Mouse (Mus musculus): Measurements from ENCODE around the gene Tmem87b. TPM values are rescaled to one million over a fixed set of nuclear protein-coding genes. Genes with fewer than 3 reads are reported as not detected.

Gene Tmem87b
- total and polyA plus RNA-seq, 3 experiments = 1.4 to 20.3 (median 13.7) TPM

DNA sequence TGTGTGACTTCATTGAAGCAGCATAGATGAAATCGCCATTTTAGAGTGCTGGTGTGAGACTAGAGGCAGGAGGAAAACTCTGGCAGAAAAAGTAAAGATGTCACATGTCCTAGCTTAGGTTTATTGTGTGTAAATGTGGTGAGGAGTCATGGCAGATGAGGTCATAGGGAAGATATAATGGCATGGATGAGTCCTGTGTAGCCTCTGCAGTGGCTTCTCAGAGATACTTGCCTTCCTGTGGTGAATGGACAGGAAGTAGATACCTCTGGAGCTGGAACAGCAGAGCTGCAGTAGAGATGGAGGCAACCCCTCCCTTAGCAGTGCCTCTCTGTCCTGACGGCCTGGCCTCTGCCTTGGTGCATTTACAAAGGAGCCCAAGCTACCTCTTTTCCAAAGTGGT is 21.6 kb downstream of the Tmem87b start:
- H3K4me1 ChIP-seq (ENCODE audit: insufficient read depth, low read depth, low read length) = no peaks in the 10 kb centered on the region
- ATAC-seq (ENCODE audit: extremely low read depth, insufficient number of reproducible peaks, low FRiP score, poor library complexity, severe bottlenecking) = no peak

DNA sequence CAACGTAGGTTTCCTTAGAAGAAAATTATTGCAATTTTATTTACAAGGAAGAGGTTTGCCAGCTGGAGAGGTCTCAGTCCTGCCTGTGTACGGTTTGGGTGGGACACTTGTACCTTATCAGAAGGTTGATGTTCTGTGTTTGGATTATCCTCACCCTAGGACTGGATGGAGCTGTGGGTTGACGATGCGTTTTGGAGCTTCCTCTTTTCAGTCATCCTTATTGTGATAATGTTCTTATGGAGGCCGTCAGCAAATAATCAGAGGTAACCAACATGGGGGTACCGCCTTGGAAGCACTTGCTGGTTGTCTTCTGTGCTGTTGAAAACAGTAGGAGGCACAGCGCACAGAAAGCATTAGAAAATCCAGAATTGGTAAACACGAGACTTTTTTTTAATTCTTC is 24.5 kb downstream of the Tmem87b start:
- H3K4me1 ChIP-seq (ENCODE audit: insufficient read depth, low read depth, low read length) = no peaks in the 10 kb centered on the region
- TF ChIP-seq GATA2 (IDR thresholded peaks at IDR 0.05; ENCODE audit: borderline replicate concordance, low read depth, low read length) (no peak), CTCF (IDR thresholded peaks at IDR 0.05; ENCODE audit: low read depth, low read length) (no peak), GATA1 (IDR thresholded peaks at IDR 0.05; ENCODE audit: borderline replicate concordance, low read length) (no peak), TAL1 (conservative IDR thresholded peaks at IDR 0.05; ENCODE audit: low read depth, low read length) (no peak), POLR2AphosphoS5 (IDR thresholded peaks at IDR 0.05; ENCODE audit: insufficient replicate concordance, low read depth, low read length) (no peak)
- no peak for DNase-seq (ENCODE audit: low spot score)
- no peak overlapping the region for H3K4me3 ChIP-seq (ENCODE audit: low read depth, low read length)
- peaks cover 58% of the 10 kb centered on the region for H3K36me3 ChIP-seq (replicated peaks)
- no peak for ATAC-seq (ENCODE audit: extremely low read depth, insufficient number of reproducible peaks, low FRiP score, poor library complexity, severe bottlenecking)
- no peaks in the 10 kb centered on the region for H3K9me3 ChIP-seq (replicated peaks)
- no peaks in the 10 kb centered on the region for H3K27me3 ChIP-seq (ENCODE audit: insufficient read depth, low read length)

More for the DNA sequence above, 21.6 kb downstream of the Tmem87b start:
- H3K4me3 ChIP-seq (ENCODE audit: low read depth, low read length) = no peak overlapping the region
- DNase-seq (ENCODE audit: low spot score) = no peak
- H3K27me3 ChIP-seq (ENCODE audit: insufficient read depth, low read length) = no peaks in the 10 kb centered on the region
- H3K36me3 ChIP-seq (replicated peaks) = peaks cover 61% of the 10 kb centered on the region
- no peak for TF ChIP-seq GATA1 (IDR thresholded peaks at IDR 0.05; ENCODE audit: borderline replicate concordance, low read length)
- TF ChIP-seq GATA2 (IDR thresholded peaks at IDR 0.05; ENCODE audit: borderline replicate concordance, low read depth, low read length) = no peak
- TF ChIP-seq TAL1 (conservative IDR thresholded peaks at IDR 0.05; ENCODE audit: low read depth, low read length) = no peak
- TF ChIP-seq CTCF (IDR thresholded peaks at IDR 0.05; ENCODE audit: low read depth, low read length) = no peak
- no peak for TF ChIP-seq POLR2AphosphoS5 (IDR thresholded peaks at IDR 0.05; ENCODE audit: insufficient replicate concordance, low read depth, low read length)
- no peaks in the 10 kb centered on the region for H3K9me3 ChIP-seq (replicated peaks)

DNA sequence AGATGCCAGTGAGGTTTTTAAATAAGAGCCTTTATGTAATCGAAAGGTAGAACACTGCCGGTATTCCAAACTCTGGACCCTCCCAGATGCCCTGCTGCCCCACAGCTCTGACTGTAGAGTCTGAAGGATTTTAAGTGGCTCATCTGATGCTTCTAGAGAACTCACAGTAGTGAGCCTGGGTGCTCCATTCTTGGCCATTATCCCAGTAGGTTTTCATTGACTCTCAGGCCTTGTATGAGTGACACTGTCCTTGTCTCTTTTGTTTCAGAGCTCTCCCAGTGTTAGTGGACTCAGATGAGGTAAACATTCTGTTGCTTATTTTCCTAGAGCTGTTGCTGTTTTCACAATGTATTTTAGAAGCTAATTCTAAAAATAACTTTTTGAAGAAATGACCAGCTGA is 32.1 kb downstream of the Tmem87b start:
- Histone ChIP-seq H3K9me3 (replicated peaks) (no peaks in the 10 kb centered on the region), H3K36me3 (replicated peaks) (peaks cover 69% of the 10 kb centered on the region), H3K27me3 (ENCODE audit: insufficient read depth, low read length) (no peaks in the 10 kb centered on the region), H3K4me3 (ENCODE audit: low read depth, low read length) (no peak overlapping the region), H3K4me1 (ENCODE audit: insufficient read depth, low read depth, low read length) (no peaks in the 10 kb centered on the region; the same call in 1 of the 2 replicates)
- TF ChIP-seq CTCF (IDR thresholded peaks at IDR 0.05; ENCODE audit: low read depth, low read length) = no peak
- no peak for TF ChIP-seq POLR2AphosphoS5 (IDR thresholded peaks at IDR 0.05; ENCODE audit: insufficient replicate concordance, low read depth, low read length)
- TF ChIP-seq GATA1 (IDR thresholded peaks at IDR 0.05; ENCODE audit: borderline replicate concordance, low read length) = no peak
- no peak for TF ChIP-seq GATA2 (IDR thresholded peaks at IDR 0.05; ENCODE audit: borderline replicate concordance, low read depth, low read length)
- TF ChIP-seq TAL1 (conservative IDR thresholded peaks at IDR 0.05; ENCODE audit: low read depth, low read length) = no peak
- DNase-seq (ENCODE audit: low spot score) (no peak), ATAC-seq (ENCODE audit: extremely low read depth, insufficient number of reproducible peaks, low FRiP score, poor library complexity, severe bottlenecking) (no peak)

DNA sequence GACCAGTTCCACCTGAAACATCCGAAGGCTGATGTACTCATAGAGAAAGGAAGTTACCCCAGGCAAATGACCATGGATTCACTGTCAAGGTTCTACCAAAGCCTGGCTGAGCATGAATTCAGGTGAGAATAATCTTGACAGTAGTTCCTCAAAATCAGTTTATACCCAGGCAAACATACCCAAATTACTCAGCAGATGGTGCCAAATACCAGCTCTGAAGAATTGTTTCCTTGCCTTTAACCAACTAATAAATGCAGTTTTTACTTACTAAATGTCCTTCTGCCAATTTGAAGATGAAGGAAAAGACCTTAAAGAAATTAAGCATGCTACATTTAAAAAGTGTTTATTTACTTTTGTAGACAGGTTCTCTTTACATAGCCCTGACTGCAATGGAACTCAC is 38.8 kb downstream of the Tmem87b start:
- no peak for TF ChIP-seq TAL1 (conservative IDR thresholded peaks at IDR 0.05; ENCODE audit: low read depth, low read length)
- ATAC-seq (ENCODE audit: extremely low read depth, insufficient number of reproducible peaks, low FRiP score, poor library complexity, severe bottlenecking) (no peak), DNase-seq (ENCODE audit: low spot score) (no peak)
- Histone ChIP-seq H3K9me3 (replicated peaks) (no peaks in the 10 kb centered on the region), H3K36me3 (replicated peaks) (peaks cover 20% of the 10 kb centered on the region), H3K27me3 (ENCODE audit: insufficient read depth, low read length) (peaks cover 6% of the 10 kb centered on the region; the same call in 1 of the 2 replicates), H3K4me1 (ENCODE audit: insufficient read depth, low read depth, low read length) (no peaks in the 10 kb centered on the region), H3K4me3 (ENCODE audit: low read depth, low read length) (no peak overlapping the region)

DNA sequence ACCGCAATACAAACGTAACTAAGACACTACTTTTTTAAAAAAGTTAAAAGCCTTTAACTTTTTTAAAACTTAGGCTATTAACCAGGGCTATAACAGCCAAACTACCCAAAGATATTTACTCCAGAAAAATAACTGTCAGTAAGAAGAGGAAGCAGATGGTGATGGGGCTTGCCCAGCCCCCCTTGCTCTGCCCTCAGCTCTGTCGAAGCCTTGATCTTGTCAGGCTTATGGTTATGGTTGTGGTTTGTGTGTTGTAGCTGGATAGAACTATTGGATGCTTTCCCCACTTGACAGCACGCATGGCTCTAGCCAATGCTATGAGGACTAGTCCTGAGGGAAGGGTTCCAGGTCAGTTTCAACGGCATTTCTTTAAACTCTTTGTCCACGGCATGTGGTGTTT is 41.0 kb downstream of the Tmem87b start:
- H3K4me1 ChIP-seq (ENCODE audit: insufficient read depth, low read depth, low read length) = no peaks in the 10 kb centered on the region
- peaks cover 11% of the 10 kb centered on the region for H3K27me3 ChIP-seq (ENCODE audit: insufficient read depth, low read length)
- ATAC-seq (ENCODE audit: extremely low read depth, insufficient number of reproducible peaks, low FRiP score, poor library complexity, severe bottlenecking) (no peak), DNase-seq (ENCODE audit: low spot score) (no peak)
- H3K9me3 ChIP-seq (replicated peaks) = no peaks in the 10 kb centered on the region
- H3K4me3 ChIP-seq (ENCODE audit: low read depth, low read length) = no peak overlapping the region
- no peak for TF ChIP-seq GATA2 (IDR thresholded peaks at IDR 0.05; ENCODE audit: borderline replicate concordance, low read depth, low read length)
- no peak for TF ChIP-seq CTCF (IDR thresholded peaks at IDR 0.05; ENCODE audit: low read depth, low read length)
- no peak for TF ChIP-seq GATA1 (IDR thresholded peaks at IDR 0.05; ENCODE audit: borderline replicate concordance, low read length)
- no peak for TF ChIP-seq POLR2AphosphoS5 (IDR thresholded peaks at IDR 0.05; ENCODE audit: insufficient replicate concordance, low read depth, low read length)
- no peak for TF ChIP-seq TAL1 (conservative IDR thresholded peaks at IDR 0.05; ENCODE audit: low read depth, low read length)
- peaks cover 4% of the 10 kb centered on the region for H3K36me3 ChIP-seq (replicated peaks)

DNA sequence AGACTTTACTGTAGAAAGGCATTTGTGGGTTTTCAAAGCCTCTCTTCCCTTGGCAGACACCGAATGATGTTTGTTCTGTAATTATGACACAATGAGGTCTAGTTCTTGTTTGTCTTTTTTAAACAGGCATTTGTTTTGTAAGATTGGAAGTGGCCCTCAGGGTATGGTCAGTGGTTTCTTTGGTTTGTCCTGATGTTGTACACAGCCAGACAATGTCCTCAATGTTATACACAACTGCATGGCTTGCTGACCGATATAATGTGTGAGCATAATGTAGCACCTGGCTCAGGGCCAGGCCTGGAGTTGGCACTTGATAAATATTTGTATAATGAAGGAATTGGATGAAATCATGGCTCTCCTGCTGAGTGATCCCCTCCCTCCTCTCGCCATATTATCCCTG is 41.9 kb downstream of the Tmem87b start:
- DNase-seq (ENCODE audit: low spot score) (no peak), ATAC-seq (ENCODE audit: extremely low read depth, insufficient number of reproducible peaks, low FRiP score, poor library complexity, severe bottlenecking) (no peak)
- Histone ChIP-seq H3K27me3 (ENCODE audit: insufficient read depth, low read length) (peaks cover 11% of the 10 kb centered on the region), H3K36me3 (replicated peaks) (peaks cover under 1% of the 10 kb centered on the region), H3K4me3 (ENCODE audit: low read depth, low read length) (no peak overlapping the region), H3K9me3 (replicated peaks) (no peaks in the 10 kb centered on the region), H3K4me1 (ENCODE audit: insufficient read depth, low read depth, low read length) (no peaks in the 10 kb centered on the region)
- TF ChIP-seq TAL1 (conservative IDR thresholded peaks at IDR 0.05; ENCODE audit: low read depth, low read length) (no peak), CTCF (IDR thresholded peaks at IDR 0.05; ENCODE audit: low read depth, low read length) (no peak), GATA2 (IDR thresholded peaks at IDR 0.05; ENCODE audit: borderline replicate concordance, low read depth, low read length) (no peak), POLR2AphosphoS5 (IDR thresholded peaks at IDR 0.05; ENCODE audit: insufficient replicate concordance, low read depth, low read length) (no peak), GATA1 (IDR thresholded peaks at IDR 0.05; ENCODE audit: borderline replicate concordance, low read length) (no peak)

DNA sequence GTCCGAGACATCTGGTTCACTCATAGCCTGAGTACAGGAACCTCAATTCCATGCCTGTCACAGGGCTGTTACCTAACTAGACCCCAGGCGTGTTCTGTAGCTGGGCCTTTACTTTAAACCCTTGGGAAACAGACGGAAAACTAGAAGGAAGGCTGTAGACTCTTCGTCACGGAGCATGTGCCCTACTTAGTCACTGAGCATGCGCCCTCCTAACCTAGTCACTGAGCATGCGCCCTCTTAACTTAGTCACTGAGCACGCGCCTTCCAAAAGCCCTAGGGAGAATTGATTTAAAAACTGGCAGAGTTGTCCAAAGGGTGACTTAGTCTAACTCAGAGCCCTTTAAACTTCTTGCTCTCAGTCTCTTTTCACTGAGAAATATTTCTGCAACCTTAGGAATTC is 44.7 kb downstream of the Tmem87b start, which contains the start of gene Fbln7:
Gene Fbln7 (plus strand): TSS at position 346 of the 400 bp plus-strand sequence.
- H3K27me3 ChIP-seq (ENCODE audit: insufficient read depth, low read length) = peaks cover 11% of the 10 kb centered on the region
- no peaks in the 10 kb centered on the region for H3K4me1 ChIP-seq (ENCODE audit: insufficient read depth, low read depth, low read length)
- ATAC-seq (ENCODE audit: extremely low read depth, insufficient number of reproducible peaks, low FRiP score, poor library complexity, severe bottlenecking) = no peak
- TF ChIP-seq TAL1 (conservative IDR thresholded peaks at IDR 0.05; ENCODE audit: low read depth, low read length) = no peak
- TF ChIP-seq POLR2AphosphoS5 (IDR thresholded peaks at IDR 0.05; ENCODE audit: insufficient replicate concordance, low read depth, low read length) = no peak
- no peak for TF ChIP-seq CTCF (IDR thresholded peaks at IDR 0.05; ENCODE audit: low read depth, low read length)
- TF ChIP-seq GATA2 (IDR thresholded peaks at IDR 0.05; ENCODE audit: borderline replicate concordance, low read depth, low read length) = no peak
- TF ChIP-seq GATA1 (IDR thresholded peaks at IDR 0.05; ENCODE audit: borderline replicate concordance, low read length) = no peak
- H3K4me3 ChIP-seq (ENCODE audit: low read depth, low read length) = no peak within 1 kb of the TSS
- H3K36me3 ChIP-seq (replicated peaks) = no peaks in the 10 kb centered on the region
- H3K9me3 ChIP-seq (replicated peaks) = no peaks in the 10 kb centered on the region
- no peak for DNase-seq (ENCODE audit: low spot score)
